Mouse (Mus musculus): ENCODE data around the gene Galr2. TPM values are rescaled to one million over a fixed set of nuclear protein-coding genes. Genes with fewer than 3 reads are reported as not detected.
A peak's percentile ranks its signal among the peaks of the same experiment; 100 is the strongest.
"Not testable (repeated sequence)": the region's sequence is repeated elsewhere in the genome, so short reads cannot be mapped to it uniquely, and the experiment has no call there.

Galr2 gene
- total RNA-seq, 1 experiment from 2014 or later: not detected

DNA sequence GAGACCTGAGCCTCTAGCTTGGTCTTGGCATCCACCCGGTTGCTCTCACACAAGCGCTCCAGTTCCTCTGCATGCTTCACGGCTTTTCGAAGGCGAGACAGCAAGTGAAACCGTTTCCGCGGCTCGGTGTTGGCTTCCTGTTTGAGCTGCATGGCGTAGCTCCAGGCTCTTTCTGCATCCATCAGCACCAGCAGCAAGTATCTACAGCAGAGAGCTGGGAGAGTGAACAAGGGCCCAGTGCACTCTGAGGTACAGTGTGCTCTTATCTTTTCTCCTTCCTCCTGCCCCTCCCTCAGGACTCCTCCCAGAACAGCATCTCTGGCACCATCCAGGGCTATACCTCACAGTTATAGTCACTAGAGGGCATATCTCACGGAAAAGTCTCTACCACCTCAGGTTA, 15.4 kb upstream of the Galr2 start:
- peak; percentile 42 to 47; a peak in 2 of 4 replicates for ATAC-seq (replicated peaks in 1 of 2; ENCODE audit: insufficient read depth in 1 of 2, low FRiP score in 2 of 2, low TSS enrichment in 1 of 2, low read depth in 1 of 2, poor library complexity in 2 of 2, severe bottlenecking in 2 of 2)

DNA sequence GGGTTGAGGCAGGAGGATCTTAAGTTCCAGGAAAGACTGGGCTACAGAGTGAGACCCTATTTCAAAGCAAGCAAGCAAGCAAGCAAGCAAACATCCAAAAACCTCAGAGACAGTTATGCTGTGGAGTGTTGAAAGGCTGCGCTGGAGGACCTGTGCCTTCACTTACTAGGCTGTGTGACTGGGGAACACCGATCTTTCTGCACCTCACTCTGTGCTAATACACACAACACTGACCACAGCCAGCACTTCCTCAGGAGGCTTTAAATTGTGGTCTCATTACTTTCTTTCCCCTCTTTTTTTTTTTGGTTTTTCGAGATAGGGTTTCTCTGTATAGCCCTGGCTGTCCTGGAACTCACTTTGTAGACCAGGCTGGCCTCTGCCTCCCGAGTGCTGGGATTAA, 14.9 kb upstream of the Galr2 start:
- peak in 1 of 2 experiments; percentile 34; a peak in 1 of 4 replicates for ATAC-seq (replicated peaks in 1 of 2; ENCODE audit: insufficient read depth in 1 of 2, low FRiP score in 2 of 2, low TSS enrichment in 1 of 2, low read depth in 1 of 2, poor library complexity in 2 of 2, severe bottlenecking in 2 of 2)

DNA sequence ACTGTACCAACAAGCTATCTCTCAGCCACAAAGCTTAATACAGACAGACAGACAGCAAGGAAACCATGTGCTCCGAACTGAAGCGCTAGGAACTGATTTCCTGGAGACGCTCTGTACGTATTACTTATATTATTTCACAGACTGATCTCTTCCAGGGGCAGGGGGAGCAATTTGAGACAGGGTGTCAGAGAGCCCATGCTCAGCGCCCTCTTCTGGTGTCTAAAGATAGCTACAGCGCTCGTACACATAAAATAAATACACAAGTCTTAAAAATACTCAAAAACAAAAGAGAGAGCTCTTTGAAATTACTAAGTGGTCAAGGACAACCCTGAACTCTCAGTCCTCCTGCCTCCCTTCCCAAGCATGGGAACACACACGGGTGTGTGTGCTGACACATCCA, 13.1 kb upstream of the Galr2 start:
- ATAC-seq (replicated peaks in 1 of 2; ENCODE audit: insufficient read depth in 1 of 2, low FRiP score in 2 of 2, low TSS enrichment in 1 of 2, low read depth in 1 of 2, poor library complexity in 2 of 2, severe bottlenecking in 2 of 2): no peak

DNA sequence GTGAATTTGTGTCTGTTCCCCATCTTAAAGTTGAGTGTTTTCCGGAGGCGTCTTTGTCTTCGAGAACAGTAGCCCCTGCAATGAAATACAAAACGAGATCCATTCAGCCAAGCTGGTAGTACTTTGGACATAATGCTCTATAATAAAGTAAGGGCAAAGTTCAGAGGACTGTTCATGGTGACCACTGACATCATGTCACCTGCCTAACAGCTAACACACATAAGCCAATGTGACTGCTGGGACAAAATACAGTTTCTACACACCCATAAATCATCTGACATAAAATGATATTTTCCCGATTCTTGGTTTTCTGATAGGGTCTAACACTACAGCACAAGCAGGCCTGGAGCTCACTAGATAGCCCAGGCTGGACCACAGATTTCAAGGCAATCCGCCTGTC, 12.4 kb upstream of the Galr2 start:
- no peak for ATAC-seq (replicated peaks in 1 of 2; ENCODE audit: insufficient read depth in 1 of 2, low FRiP score in 2 of 2, low TSS enrichment in 1 of 2, low read depth in 1 of 2, poor library complexity in 2 of 2, severe bottlenecking in 2 of 2)

DNA sequence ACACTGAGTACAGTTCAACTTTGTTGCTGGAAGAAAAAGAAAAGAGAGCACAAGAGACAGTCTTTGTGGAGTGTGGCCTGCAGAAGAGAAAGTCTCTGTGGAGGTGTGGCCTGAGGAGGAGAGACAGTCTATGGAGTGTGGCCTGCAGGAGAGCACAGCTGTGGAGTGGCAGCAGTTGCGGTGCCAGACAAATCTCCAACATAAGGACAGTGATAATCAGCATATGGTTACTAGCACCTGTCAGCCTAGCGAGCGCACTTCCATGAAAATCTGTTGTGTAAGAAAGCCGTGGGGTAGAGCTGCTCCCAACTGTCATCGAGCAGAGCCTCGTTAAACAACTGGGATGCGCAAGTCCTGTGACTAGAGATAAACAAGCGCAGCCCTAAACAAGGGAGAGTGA, 11.2 kb upstream of the Galr2 start:
- ATAC-seq (replicated peaks in 1 of 2; ENCODE audit: insufficient read depth in 1 of 2, low FRiP score in 2 of 2, low TSS enrichment in 1 of 2, low read depth in 1 of 2, poor library complexity in 2 of 2, severe bottlenecking in 2 of 2): no peak

DNA sequence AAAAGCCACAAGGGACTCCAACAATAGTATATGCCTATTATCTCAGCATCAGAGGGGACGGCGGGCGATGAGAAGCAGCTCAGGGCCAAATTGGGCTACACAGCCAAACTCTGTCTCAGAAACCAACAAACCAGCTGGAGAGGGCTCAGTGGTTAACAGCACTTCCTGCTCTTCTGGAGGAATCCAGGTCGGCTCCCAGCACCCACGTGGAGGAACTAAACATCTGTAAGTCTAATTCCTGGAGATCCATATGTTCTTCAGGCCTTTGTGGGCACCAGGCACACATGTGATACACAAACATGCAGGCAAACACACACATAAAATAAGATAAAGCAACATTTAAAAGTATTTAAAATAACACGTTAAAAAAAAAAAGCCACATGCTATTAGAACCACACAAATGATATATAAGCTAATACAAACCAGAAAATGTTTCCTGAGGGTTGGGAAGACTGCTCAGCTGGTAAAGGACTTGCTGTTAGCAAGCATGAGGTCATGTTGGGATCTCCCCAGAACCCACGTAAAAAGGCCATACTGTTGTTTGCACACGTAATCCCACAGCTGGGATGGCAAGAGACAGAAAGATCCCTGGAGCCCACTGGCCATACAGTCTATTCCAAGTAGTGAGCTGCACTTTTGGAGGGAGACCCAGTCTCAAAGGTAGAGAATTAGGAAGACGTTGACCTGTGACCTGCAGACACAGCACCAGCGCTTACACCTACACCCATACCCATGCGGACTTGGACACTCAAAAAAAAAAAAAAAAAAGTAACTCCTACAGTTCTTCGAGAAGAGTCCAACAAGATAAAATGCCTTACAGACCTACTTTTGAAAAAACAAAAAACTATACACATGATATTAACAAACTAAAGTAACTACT, 7.9 kb upstream of the Galr2 start:
- ATAC-seq (replicated peaks in 1 of 2; ENCODE audit: insufficient read depth in 1 of 2, low FRiP score in 2 of 2, low TSS enrichment in 1 of 2, low read depth in 1 of 2, poor library complexity in 2 of 2, severe bottlenecking in 2 of 2): no peak

DNA sequence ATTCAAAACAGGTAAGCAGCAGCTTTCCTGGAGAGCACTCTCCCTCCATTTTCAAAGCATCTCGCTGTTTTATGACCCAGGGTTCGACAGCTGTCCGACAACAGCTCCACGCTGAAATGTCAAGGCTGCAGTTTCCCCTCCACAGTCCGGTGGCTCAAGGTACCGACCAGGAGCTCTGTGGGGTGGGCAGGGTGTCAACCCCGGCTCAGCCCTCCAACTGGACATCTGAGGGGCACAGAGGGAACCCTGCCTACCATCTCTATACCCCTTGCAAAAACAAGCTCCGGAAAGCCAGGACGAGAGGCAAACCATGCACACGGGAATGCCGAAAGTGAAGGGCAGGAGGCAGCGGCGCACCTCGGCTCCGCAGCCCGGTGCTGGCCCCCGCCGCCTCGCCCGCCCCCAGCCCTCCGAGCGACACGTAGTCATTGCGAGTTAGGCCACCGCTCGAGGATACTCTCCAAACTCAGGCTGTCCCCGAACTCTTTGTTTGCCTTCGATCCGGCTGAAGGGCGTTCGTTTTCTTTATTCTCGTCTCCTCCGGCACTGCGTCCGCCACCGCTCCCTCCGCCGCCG, 7.2 kb upstream of the Galr2 start:
- peak in 1 of 2 experiments; percentile 16; a peak in 1 of 4 replicates for ATAC-seq (replicated peaks in 1 of 2; ENCODE audit: insufficient read depth in 1 of 2, low FRiP score in 2 of 2, low TSS enrichment in 1 of 2, low read depth in 1 of 2, poor library complexity in 2 of 2, severe bottlenecking in 2 of 2)

DNA sequence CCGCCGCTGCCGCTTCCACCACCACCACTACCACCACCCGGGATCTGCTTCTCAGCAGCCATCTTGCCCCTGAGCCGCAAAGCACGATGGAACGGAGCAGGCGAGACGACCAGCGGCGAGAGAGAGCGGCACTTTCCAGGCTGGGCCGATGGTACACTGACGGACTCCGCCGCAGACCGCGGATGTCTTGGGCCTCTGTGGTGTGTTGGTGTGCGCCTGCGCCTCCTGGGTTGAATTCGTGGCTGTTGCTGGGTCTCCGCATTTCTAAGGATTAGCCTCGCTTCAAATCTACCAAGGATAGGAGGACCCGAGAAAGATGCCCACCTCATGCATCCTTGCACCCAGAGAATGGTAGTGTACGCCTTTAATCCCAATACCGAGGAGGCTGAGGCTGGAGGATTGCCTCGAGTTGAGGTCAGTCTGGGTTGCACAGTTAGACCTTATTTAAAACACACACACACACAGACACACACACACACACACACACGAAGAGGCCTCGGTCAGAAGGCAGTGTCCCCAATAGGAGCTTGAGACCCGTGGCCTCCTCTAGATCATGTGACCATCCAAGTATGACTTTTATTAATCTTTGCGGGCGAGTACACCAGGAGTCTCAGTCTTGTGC, 6.6 kb upstream of the Galr2 start, which contains the start of gene Srp68:
Srp68 (minus strand) TSS at position 173 of the 622 bp plus-strand sequence.
- peak; percentile 99 for ATAC-seq (replicated peaks in 1 of 2; ENCODE audit: insufficient read depth in 1 of 2, low FRiP score in 2 of 2, low TSS enrichment in 1 of 2, low read depth in 1 of 2, poor library complexity in 2 of 2, severe bottlenecking in 2 of 2)

DNA sequence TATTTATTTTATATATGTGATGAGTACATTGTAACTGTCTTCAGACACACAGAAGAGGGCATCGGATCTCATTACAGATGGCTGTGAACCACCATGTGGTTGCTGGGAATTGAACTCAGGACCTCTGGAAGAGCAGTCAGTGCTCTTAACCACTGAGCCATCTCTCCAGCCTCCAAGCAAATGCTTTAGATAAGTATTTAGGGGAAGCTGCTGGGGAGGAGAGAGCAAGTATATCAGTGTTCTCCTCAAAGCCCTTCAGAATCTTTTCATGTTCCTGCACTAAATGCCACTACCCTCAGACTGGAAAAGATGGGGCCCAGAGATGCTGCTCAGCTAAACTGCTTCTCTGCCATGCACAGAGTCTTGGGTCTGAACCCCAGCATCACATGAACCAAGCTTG, 3.6 kb upstream of the Galr2 start:
- not testable (repeated sequence) for ATAC-seq (replicated peaks in 1 of 2; ENCODE audit: insufficient read depth in 1 of 2, low FRiP score in 2 of 2, low TSS enrichment in 1 of 2, low read depth in 1 of 2, poor library complexity in 2 of 2, severe bottlenecking in 2 of 2)

DNA sequence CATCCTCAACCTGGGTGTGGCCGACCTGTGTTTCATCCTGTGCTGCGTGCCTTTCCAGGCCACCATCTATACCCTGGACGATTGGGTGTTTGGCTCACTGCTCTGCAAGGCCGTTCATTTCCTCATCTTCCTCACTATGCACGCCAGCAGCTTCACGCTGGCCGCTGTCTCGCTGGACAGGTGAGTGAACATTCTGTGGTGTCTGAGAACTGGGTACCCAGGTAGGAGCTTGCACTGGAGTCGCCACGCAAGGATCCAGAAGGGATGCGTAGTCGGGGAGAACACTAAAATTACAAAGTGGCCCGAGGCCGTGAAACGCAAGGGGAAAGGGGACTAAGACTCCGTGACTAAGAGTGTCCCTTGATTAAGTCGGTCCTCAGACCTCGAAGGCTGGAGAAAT, 932 bp downstream of the Galr2 start:
- no peak for ATAC-seq (replicated peaks in 1 of 2; ENCODE audit: insufficient read depth in 1 of 2, low FRiP score in 2 of 2, low TSS enrichment in 1 of 2, low read depth in 1 of 2, poor library complexity in 2 of 2, severe bottlenecking in 2 of 2)

DNA sequence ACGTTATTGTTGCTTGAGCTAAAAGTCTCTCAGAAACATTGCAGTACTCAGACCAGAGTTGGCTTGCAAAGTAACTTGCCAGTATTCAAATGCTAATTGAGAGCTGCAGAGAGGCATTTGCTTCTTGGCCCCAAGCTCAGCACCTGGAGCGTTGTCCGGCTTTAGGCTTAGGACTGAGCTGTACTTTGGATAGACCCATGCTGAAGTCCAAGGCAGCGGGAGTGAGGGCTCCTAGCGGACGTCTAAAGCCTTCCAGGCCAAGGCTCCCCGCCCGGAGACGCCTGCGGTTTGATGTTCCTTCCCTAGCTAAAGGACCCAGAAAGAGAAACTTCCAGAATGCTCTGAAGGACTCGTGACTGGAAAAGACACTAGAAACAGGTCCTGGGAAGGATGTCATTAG, 1.4 kb downstream of the Galr2 start:
- peak in 1 of 2 experiments; percentile 34; a peak in 1 of 4 replicates for ATAC-seq (replicated peaks in 1 of 2; ENCODE audit: insufficient read depth in 1 of 2, low FRiP score in 2 of 2, low TSS enrichment in 1 of 2, low read depth in 1 of 2, poor library complexity in 2 of 2, severe bottlenecking in 2 of 2)

DNA sequence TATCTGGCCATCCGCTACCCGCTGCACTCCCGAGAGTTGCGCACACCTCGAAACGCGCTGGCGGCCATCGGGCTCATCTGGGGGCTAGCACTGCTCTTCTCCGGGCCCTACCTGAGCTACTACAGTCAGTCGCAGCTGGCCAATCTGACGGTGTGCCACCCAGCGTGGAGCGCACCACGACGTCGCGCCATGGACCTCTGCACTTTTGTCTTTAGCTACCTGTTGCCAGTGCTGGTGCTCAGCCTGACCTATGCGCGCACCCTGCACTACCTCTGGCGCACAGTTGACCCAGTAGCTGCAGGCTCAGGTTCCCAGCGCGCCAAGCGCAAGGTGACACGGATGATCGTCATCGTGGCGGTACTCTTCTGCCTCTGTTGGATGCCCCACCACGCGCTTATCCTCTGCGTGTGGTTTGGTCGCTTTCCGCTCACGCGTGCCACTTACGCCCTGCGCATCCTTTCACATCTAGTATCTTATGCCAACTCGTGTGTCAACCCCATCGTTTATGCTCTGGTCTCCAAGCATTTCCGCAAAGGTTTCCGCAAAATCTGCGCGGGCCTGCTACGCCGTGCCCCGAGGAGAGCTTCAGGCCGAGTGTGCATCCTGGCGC, 2.3 kb downstream of the Galr2 start:
- ATAC-seq (replicated peaks in 1 of 2; ENCODE audit: insufficient read depth in 1 of 2, low FRiP score in 2 of 2, low TSS enrichment in 1 of 2, low read depth in 1 of 2, poor library complexity in 2 of 2, severe bottlenecking in 2 of 2): peak in 1 of 2 experiments; percentile 19; a peak in 1 of 4 replicates

DNA sequence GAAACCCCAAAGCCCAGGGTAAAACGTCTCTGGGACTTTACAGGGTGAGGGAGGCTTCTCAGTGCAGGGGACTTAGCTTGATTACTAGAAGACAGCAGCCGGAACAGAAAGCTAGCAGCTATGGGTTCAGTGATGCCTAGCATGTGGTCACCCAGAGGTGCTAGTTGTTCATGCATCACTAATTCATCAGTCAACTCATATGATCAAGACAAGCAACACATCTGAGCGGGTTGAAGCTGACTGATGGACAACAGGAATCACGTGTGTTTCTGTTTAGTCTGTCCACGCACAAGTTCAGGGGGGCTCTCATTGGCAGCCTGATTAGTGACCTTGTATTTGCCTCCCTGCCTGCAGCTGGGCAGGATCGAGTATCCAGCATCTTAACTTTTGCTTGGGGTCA, 3.2 kb downstream of the Galr2 start:
- no peak for ATAC-seq (replicated peaks in 1 of 2; ENCODE audit: insufficient read depth in 1 of 2, low FRiP score in 2 of 2, low TSS enrichment in 1 of 2, low read depth in 1 of 2, poor library complexity in 2 of 2, severe bottlenecking in 2 of 2)

DNA sequence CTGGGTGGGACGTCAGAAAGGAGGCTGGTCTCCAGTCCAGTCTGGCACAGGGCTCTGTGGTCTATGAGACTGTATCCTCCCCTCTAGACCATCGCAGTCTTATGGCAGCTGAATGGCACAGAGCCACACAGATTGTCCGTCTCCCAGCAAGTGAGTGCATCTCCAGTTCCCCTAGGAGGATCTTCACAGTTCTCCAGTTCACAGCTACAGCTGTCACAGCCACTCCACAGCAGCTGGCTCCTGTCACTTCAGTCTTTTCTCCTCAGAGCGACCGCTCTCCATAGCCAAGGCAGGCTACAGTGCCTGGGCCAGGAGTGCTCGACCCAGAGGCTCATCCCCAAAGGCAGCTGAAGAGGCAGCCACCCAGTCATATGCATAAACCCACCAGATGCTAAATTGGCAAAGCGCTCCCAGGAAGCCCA, 5.0 kb downstream of the Galr2 start:
- no peak for ATAC-seq (replicated peaks in 1 of 2; ENCODE audit: insufficient read depth in 1 of 2, low FRiP score in 2 of 2, low TSS enrichment in 1 of 2, low read depth in 1 of 2, poor library complexity in 2 of 2, severe bottlenecking in 2 of 2)

DNA sequence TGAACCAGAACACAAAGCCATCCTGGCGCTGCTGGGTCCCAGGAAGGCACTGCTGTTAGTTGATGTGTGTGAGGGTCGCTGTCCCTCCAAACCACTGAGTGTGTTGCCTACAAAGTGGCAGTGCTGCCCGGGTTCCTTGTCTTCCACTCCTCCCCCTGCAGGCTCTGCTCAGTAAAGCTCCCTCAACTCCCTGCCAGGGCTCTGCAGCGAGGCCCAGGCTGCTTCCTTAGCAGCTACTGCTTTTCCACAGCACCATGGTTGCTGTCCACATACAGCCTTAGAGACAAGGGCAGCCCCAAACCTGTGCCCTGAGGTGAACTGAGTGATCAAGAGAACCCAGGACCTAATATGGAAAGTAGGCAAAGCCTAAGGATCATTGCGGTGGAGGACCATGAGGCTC, 6.6 kb downstream of the Galr2 start:
- no peak for ATAC-seq (replicated peaks in 1 of 2; ENCODE audit: insufficient read depth in 1 of 2, low FRiP score in 2 of 2, low TSS enrichment in 1 of 2, low read depth in 1 of 2, poor library complexity in 2 of 2, severe bottlenecking in 2 of 2)

DNA sequence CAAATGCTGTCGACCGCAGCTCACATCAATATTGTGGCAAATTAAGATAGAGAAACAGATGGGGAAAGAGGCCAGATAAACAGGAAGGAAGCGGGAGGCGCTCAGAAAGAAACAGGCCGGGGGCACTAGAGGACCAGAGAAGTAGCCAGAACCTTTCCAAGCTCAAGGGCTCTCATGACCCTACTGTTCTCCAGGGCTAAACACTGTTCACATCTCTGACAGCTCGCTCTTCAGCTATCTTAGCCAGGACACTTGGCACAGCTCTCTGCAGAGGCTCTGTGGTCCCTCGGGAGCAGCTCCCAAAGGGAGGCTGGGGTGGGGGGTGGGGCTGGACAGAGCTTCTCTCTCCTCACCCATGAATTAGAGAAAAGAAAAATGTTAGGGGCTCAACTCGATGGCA, 9.8 kb downstream of the Galr2 start:
- no peak for ATAC-seq (replicated peaks in 1 of 2; ENCODE audit: insufficient read depth in 1 of 2, low FRiP score in 2 of 2, low TSS enrichment in 1 of 2, low read depth in 1 of 2, poor library complexity in 2 of 2, severe bottlenecking in 2 of 2)

DNA sequence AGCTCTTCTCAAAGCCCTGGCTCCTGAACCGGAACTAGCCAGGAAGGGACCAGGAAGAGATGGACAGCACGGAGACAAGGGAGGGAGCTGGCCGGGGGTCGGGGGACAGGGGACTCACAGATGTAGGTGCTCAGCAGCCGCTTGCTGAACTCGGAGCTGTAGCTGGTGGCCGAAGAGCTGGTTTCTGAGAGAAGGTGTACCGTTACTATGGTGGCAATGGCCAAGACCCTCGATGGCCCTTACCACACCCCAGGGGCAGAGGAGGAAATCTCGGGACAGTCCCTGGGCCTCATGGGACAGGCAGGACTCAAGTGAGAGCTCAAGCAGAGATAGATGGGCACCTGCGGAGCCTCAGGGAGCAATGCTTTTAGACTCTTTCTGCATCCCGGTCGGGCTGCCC, 11.7 kb downstream of the Galr2 start:
- no peak for ATAC-seq (replicated peaks in 1 of 2; ENCODE audit: insufficient read depth in 1 of 2, low FRiP score in 2 of 2, low TSS enrichment in 1 of 2, low read depth in 1 of 2, poor library complexity in 2 of 2, severe bottlenecking in 2 of 2)
